Mouse (Mus musculus) activated CD4-positive, CD25-positive, alpha-beta regulatory T cell, adult 9 weeks (primary cell): ENCODE measurements around the gene Olfr951. TPM values are rescaled to one million over a fixed set of nuclear protein-coding genes. Genes with fewer than 3 reads are reported as not detected.

Experiments used
- polyA plus RNA-seq: library from polyadenylated mRNA; unstranded; fragments of 100-300 nt; shearing (Covaris generic); gene quantifications from one replicate; pipeline ENCODE4 v1.2.1, GENCODE M21; 2017

Gene Olfr951
- polyA plus RNA-seq = not detected

DNA sequence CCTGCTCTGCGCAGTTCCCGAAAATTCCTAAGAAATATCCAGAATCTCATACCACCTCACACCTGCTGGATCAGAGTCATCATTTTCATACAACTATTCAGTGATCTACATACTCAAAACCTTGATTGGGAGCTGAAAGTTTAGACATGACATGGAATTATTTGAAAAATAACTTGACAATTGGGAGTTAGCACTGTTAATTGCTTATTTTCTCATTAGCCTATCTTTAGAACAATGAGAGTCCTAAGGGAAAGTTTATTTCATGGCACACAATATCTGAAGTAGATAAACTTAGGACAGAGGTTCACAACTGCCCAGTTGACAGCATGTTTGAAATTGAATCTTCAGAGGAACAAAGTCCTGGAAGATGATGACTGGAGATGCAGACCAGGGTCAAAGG, at the start of gene Olfr951:
Gene Olfr951, plus strand, starts transcription at position 301 of the 400 bp plus-strand sequence.

DNA sequence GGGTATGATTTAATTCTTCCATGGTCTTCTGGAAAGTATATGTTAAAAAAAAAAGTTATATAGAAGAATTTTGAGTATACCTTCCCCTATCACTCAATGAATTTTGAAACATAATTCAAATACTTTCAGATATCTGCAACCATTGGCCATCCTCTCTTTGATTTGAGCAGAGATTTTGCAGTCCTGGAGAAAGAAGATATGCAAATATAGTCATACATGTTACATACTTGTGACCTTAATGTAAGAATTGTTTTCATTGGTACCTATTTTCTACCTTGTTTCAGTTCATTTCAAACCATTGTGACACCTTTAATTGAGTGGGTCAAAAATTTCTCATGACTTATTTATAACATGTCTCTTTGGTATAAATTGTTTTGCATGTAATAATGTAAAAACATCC, 39.8 kb downstream of the Olfr951 start, which contains the start of gene Olfr952:
Gene Olfr952, minus strand, starts transcription at position 101 of the 400 bp plus-strand sequence.

Other genes starting within 250 kb of the Olfr951 start
- gene Olfr943, start 221.1 kb upstream of the Olfr951 start, polyA plus RNA-seq = 0.05 TPM
- gene Olfr944, start 185.5 kb upstream of the Olfr951 start, polyA plus RNA-seq = not detected
- not detected for gene Olfr1537, start 137.4 kb upstream of the Olfr951 start, polyA plus RNA-seq
- gene Olfr945, start 110.6 kb upstream of the Olfr951 start, polyA plus RNA-seq = not detected
- gene Olfr948, start 61.4 kb upstream of the Olfr951 start, polyA plus RNA-seq = not detected
- not detected for gene Olfr952, start 39.7 kb downstream of the Olfr951 start, polyA plus RNA-seq
- gene Olfr954, start 69.3 kb downstream of the Olfr951 start, polyA plus RNA-seq = not detected
- not detected for gene Olfr955, start 84.5 kb downstream of the Olfr951 start, polyA plus RNA-seq
- gene Olfr44, start 106.6 kb downstream of the Olfr951 start, polyA plus RNA-seq = not detected
- not detected for gene Olfr957, start 128.4 kb downstream of the Olfr951 start, polyA plus RNA-seq
- not detected for gene Olfr958, start 166.6 kb downstream of the Olfr951 start, polyA plus RNA-seq
- not detected for gene Olfr959, start 188.2 kb downstream of the Olfr951 start, polyA plus RNA-seq
- gene AW551984, start 217.0 kb downstream of the Olfr951 start, polyA plus RNA-seq = not detected
- gene Olfr148, start 223.2 kb downstream of the Olfr951 start, polyA plus RNA-seq = not detected
- not detected for gene Olfr960, start 234.0 kb downstream of the Olfr951 start, polyA plus RNA-seq